Mouse (Mus musculus) induced T-regulatory cell, adult 2 months (primary cell): ENCODE results near the gene Snw1.
A peak's percentile ranks its signal among the peaks of the same experiment; 100 is the strongest.
"Not testable (repeated sequence)": the region's sequence is repeated elsewhere in the genome, so short reads cannot be mapped to it uniquely, and the experiment has no call there.

Experiments
- DNase-seq: peaks from one replicate; pipeline ENCODE4 v3.0.0-alpha.2; 2012; ENCODE audit warnings: low read depth

Snw1 gene

GRCm38 (mm10) chr12:87471964-87472786, at the start of gene Snw1:
Gene Snw1 (minus strand): TSS chr12:87472274.
- DNase-seq = peak; percentile 99

GRCm38 (mm10) chr12:87519616-87520015, 47.5 kb upstream of the Snw1 start:
- not testable (repeated sequence) for DNase-seq

- DNase-seq = not testable (repeated sequence)
These were observed 41.9 kb upstream of the Snw1 start, which contains the start of gene Gm8300 for GRCm38 (mm10) chr12:87514016-87514415. Gene Gm8300 (plus strand): TSS chr12:87514316.

GRCm38 (mm10) chr12:87494421-87494820, 22.3 kb upstream of the Snw1 start, which contains the start of gene Gm5788:
Gene Gm5788 (plus strand): TSS chr12:87494721.
- not testable (repeated sequence) for DNase-seq

- not testable (repeated sequence) for DNase-seq
These were observed 16.6 kb upstream of the Snw1 start for GRCm38 (mm10) chr12:87488683-87489082.

- DNase-seq = not testable (repeated sequence)
These were observed 10.4 kb upstream of the Snw1 start for GRCm38 (mm10) chr12:87482482-87482881.

GRCm38 (mm10) chr12:87474756-87475155, 2.7 kb upstream of the Snw1 start:
- no peak for DNase-seq

GRCm38 (mm10) chr12:87471421-87471963, 582 bp downstream of the Snw1 start:
- DNase-seq = peak; percentile 55

GRCm38 (mm10) chr12:87470263-87471136, 1.6 kb downstream of the Snw1 start:
- peak; percentile 85 for DNase-seq

- DNase-seq = no peak
These were observed 7.3 kb downstream of the Snw1 start for GRCm38 (mm10) chr12:87464678-87465297.

- no peak for DNase-seq
These were observed 22.6 kb downstream of the Snw1 start for GRCm38 (mm10) chr12:87449456-87449855.

GRCm38 (mm10) chr12:87444211-87444610, 27.9 kb downstream of the Snw1 start:
- DNase-seq = no peak

GRCm38 (mm10) chr12:87443700-87444122, 28.4 kb downstream of the Snw1 start, which contains the start of the genes Slirp and Alkbh1:
Gene Slirp (plus strand): TSS chr12:87443896.
Gene Alkbh1 (minus strand): TSS chr12:87444017.
- DNase-seq = peak; percentile 95

GRCm38 (mm10) chr12:87443115-87443699, 28.9 kb downstream of the Snw1 start:
- DNase-seq = no peak

GRCm38 (mm10) chr12:87442177-87443114, 29.6 kb downstream of the Snw1 start:
- DNase-seq = peak; percentile 70

GRCm38 (mm10) chr12:87428885-87429284, 43.2 kb downstream of the Snw1 start:
- DNase-seq = no peak

- no peak for DNase-seq
These were observed 43.8 kb downstream of the Snw1 start for GRCm38 (mm10) chr12:87428295-87428694.

- no peak for DNase-seq
These were observed 45.6 kb downstream of the Snw1 start for GRCm38 (mm10) chr12:87426354-87427031.

- no peak for DNase-seq
These were observed 47.6 kb downstream of the Snw1 start for GRCm38 (mm10) chr12:87424516-87424915.

- DNase-seq = no peak
These were observed 48.4 kb downstream of the Snw1 start for GRCm38 (mm10) chr12:87423700-87424099.
